Mouse (Mus musculus) E14TG2a.4 (cell line): ENCODE results near the gene Gdf9.
A peak's percentile ranks its signal among the peaks of the same experiment; 100 is the strongest.

Experiments
- CTCF ChIP-seq: conservative IDR thresholded peaks from 2 replicates; pipeline ENCODE4 v1.5.1; 2014; ENCODE audit warnings: low read length
- NANOG ChIP-seq: IDR thresholded peaks from 2 replicates; pipeline ENCODE4 v1.6.1; 2014; ENCODE audit warnings: borderline replicate concordance, low read length, mixed read lengths

DNA sequence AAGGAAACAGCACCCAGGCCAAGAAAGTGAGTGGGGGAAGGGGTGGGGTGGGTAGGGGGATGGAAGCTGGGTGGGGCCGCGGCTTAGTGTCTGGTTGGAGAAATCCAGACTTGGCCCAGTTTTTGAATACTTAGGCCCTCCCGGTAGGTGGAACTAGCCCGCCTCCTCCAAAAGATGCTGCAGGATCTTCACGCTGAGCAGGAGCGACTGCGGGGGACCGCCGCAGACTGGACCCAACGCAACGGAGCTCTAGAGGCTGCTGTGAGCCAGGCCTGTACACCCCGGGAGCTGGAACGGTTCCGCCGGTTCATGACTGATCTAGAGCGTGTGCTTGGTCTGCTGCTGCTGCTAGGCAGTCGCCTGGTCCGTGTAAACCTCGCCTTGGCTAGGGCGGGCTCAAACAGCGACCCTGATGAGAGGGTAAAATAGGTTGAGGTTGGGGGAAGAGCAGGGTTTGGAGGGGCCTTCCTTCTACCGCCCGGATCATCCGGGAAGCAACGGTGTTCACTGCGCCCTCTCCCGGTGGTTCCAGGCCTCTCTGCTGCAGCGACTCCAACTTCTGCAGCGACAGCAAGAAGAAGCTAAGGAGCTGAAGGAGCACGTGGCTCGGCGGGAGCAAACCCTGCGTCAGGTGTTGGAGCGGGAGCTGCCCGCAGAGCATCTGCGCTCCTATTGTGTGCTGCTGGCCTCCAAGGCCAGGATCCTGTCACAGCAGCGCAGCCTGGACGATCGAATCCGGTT lies 35.6 kb downstream of the Gdf9 start:
- TF ChIP-seq CTCF: peak; percentile 74
- TF ChIP-seq NANOG: no peak
